Mouse (Mus musculus) mature B cell (primary cell): ENCODE results near the gene Smim7.

Experiments used
- in situ Hi-C: fragments of 300-500 bp; cut with MboI; formaldehyde crosslinking; loops from 2 replicates; pipeline ENCODE4 v1.14.3; 2019

Gene Smim7

GRCm38 (mm10) chr8:72547802-72548643 is 22.9 kb downstream of the Smim7 start, which contains the start of gene Med26:
Med26 (minus strand) TSS chr8:72548270.
- in situ Hi-C loops = no loop called here

GRCm38 (mm10) chr8:72547122-72547801 is 23.6 kb downstream of the Smim7 start:
- in situ Hi-C loops = no loop called here

- in situ Hi-C loops = no loop called here
Measured at GRCm38 (mm10) chr8:72539234-72539633, 31.7 kb downstream of the Smim7 start.

- in situ Hi-C loops = no loop called here
Measured at GRCm38 (mm10) chr8:72534888-72535287, 36.0 kb downstream of the Smim7 start.

- in situ Hi-C loops = no loop called here
Measured at GRCm38 (mm10) chr8:72532103-72532502, 38.8 kb downstream of the Smim7 start.

- in situ Hi-C loops = no loop called here
Measured at GRCm38 (mm10) chr8:72521888-72522287, 49.0 kb downstream of the Smim7 start.

GRCm38 (mm10) chr8:72517421-72517988 is 53.4 kb downstream of the Smim7 start:
- in situ Hi-C loops = no loop called here
